Mouse (Mus musculus) brain, adult 2 months (tissue): ENCODE results near the gene Lrpprc.
A peak's percentile ranks its signal among the peaks of the same experiment; 100 is the strongest.
"Not testable (repeated sequence)": the region's sequence is repeated elsewhere in the genome, so short reads cannot be mapped to it uniquely, and the experiment has no call there.

Source experiments
- DNase-seq: peaks from one replicate; pipeline ENCODE4 v3.0.0; 2011; ENCODE audit warnings: low read depth, low spot score

The Lrpprc gene

DNA sequence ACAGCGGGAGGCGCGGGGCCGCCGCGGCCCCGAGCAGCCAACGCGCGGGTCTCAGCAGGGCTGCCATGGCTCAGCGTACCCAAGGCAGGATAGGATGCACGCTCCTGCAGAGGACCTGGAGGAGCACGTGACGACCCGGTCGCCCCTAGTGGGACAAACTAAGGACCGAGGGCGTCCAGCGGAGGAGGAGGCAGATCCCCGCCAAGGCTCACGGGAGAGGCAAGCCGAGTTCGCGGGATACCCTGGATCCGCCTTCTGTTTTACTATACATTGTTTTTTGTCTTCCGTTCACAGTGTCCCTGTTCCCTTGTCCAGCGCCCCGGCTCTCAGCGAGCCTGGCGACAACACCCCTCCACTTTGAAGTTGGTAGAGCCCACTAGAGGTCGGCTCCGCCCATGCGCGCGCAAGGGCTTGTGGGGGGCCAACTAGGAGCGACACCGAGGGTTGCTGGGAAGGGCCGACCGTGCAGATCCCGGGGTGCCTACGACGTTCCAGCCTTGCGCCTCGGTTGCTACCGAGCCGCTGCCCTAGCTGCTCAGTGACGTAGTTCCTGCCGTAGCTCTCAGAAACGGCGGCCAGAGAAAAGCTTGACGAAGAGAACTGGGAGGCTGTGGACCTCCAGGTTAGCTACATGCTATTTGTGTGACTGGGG lies at the start of gene Lrpprc:
TSS of gene Lrpprc (minus strand) at position 343 of the 652 bp plus-strand sequence.
- peak; percentile 99 for DNase-seq

DNA sequence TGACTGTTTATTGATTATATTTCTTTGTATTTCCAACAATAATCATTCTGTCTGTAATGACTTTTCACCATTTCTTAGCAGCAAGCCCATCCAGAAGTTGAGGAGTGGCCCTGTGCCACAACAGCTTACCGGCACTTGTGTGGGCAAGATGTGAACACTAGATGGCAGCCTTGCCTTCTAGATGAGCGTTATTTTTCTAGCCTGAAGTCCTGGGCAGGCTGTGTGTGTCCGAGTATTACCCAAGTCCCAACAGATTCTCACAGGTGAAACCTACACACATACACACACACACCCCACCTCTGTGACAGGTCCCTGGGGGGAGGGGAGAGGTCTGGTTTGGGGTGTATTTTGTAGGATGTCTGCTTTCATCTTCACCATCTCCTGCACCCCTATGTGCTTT lies 47.2 kb upstream of the Lrpprc start:
- peak; percentile 92 for DNase-seq

DNA sequence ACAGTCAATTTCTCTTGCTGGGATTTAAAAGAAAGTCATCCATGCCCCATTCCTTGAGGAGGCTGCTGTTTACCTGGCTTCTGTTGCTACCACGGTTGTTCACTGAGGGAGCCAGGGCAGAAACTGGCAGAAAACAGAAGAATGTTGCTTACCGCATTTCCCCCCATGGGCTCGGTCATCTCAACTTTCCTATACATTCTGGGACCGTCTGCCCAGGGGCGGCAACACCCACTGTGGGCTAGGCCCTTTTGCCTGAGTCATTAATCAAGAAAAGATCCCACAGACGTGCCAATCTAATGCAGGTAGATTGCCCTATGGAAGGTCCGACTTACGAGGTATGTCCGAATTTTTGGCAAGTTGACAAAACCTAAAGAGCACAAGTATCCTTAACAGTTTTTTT lies 44.7 kb upstream of the Lrpprc start:
- no peak for DNase-seq

DNA sequence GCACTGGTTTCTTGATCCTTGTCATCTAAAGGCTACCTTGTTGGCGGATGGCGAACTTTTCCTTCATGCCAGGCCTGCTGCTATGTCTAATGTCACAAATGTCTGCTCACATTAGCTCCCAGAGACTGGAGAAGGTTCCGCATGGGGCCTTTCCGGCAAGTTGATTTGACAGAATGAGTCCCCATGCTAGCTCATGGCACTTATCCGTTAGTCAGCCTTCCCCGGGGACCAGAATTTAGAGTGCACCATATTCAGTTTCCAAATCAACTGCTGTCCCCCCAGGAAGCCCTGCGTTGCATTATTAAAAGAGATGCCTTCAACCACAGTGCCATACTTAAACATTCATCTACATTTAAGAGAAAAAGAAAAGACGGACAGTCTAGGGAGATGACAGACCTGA lies 41.8 kb upstream of the Lrpprc start:
- DNase-seq, result no peak

DNA sequence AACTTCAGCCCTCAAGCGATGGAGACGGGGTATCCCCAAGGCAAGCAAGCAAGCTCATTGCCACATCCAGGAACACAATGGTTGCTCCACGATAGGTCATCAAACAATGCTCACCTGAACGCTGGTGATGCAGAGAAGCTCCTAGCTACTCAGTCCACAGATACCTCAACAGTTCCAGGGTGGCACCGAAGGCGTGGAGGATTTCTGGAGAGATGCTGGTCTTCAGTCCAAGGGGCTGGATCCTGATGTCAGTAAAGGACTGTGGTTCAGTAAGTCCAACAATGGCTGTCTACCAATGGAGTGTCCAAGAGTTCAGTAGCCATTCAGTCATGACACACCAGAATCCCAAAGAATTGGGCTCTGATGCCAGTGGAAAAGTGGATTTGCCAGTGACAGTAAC lies 37.7 kb upstream of the Lrpprc start:
- DNase-seq, result no peak

DNA sequence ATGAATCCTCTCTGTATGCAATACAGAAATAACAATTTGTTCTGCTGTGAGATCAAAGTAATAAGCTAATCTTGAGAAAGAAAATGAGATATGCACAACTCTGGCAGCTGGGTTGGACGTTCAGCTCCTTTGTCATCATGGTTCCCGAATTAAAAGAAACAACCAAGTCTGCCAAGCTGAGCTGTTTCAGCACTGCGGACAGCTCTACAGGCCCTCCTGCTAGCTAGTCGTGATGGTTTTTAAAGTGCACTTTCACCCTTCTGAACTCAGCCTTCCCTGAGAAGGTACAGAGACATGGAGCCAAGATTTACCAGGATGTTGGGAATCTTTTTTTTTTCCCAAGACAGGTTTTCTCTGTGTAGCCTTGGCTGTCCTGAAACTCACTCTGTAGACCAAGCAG lies 30.0 kb upstream of the Lrpprc start:
- no peak for DNase-seq

DNA sequence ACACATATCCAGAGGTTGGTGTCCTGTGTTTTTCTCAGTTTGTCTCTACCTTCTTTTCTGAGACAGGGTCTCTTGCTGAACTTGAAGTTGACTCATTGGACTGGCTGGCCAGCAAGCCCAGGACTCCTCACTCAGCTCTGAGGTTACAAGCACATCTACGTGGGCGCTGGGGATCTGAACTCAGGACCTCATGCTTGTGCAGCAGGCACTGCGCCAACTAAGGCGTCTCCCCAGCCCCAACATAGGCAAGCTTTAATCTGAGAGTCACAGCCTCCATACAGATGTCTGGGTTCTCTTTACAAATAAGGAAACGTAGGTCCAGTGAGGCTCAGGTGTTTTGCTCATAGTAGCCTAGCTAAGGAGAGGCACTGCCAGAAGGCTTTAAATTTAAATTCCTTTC lies 27.8 kb upstream of the Lrpprc start:
- DNase-seq, result no peak

DNA sequence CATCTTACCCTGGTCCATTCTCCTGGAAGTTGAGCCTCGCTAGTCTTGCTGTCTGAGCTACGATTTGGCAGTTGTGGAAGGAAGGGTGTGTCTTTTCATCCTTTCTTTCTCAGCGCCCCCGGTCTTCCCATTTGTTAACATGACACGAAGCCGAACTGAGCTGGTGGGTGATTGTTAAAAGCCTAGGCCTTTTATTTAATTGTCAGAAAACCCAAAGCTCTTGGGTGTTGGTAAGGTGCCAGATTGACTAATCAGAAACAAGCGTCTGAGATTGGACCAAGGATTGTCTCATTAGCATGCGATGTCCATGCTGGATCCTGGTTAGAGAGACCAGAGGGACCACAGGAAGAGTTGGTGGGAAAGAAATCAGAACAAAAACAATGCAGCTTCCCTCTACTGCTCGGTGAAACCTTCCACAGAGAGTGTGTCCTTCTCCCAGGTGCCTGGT lies 25.4 kb upstream of the Lrpprc start:
- peak; percentile 12 for DNase-seq

DNA sequence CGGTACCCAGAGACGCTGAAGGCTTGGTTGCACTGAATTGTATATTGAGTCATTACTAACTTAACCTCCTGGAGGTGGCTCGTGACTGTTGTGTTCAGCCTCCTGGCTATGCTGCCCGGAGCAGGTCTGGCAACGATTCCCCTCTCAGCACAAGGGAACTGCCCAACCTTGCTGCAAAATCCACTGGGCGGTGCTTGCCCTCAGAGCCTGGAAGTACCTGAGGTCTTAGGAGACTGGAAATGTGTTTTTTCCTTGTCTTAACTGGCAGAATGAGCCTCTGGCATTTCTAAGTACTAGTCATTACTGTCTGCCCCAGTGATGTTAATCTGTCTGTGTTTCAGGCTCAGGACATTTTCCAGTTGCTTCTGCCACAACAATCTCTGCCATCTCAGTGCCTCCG lies 24.3 kb upstream of the Lrpprc start:
- DNase-seq, result peak; percentile 28

DNA sequence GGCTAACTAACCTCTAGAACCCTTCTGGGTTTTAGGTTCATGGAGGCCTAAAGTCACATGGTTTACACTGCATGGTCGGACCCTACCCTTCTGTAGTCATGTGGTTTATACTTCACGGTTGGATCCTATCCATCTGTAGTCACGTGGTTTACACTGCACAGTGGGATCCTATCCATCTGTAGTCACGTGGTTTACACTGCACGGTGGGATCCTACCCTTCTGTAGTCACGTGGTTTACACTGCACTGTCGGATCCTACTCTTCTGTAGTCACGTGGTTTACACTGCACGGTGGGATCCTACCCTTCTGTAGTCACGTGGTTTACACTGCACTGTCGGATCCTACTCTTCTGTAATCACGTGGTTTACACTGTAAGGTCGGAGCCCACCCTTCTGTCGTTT lies 23.6 kb upstream of the Lrpprc start:
- DNase-seq, result not testable (repeated sequence)

DNA sequence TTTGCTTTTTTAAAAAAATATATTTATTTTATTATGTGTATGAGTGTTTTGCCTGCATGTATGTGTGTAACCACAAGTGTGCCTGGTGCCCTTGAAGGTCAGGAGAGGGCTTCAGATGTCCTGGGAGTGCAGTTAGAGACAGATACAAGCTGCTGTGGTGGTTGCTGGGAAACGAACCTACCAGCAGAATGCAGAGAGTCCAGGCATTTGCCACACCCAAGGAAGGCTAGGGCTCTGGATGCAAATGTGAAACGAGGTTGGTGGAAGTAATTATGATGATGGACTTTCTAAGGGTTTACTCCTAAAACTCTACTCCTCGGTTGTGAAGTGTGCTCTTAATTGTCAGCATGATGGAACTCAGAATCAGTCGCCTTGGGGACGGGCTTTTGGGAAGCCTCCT lies 1.4 kb upstream of the Lrpprc start:
- DNase-seq, result no peak

DNA sequence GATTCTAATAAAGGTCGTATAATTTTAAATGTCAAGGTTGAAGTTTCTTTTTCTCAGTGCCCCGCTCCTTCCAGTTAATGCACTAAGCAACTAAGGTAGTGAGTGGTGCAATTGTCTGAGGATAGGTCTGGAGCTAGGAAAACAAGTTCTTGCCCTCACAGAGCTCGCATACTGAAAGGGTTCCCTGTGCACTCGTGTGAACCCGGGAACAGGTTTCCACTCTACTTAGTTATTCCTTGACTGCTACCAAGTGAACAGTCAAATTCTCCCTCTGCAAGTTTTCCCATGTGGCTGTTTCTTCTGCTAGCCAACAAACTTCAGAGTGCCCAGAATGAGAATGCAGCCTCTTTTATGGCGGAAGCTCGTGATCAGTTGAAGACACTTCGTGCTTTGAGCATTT lies 567 bp upstream of the Lrpprc start:
- peak; percentile 15 for DNase-seq

DNA sequence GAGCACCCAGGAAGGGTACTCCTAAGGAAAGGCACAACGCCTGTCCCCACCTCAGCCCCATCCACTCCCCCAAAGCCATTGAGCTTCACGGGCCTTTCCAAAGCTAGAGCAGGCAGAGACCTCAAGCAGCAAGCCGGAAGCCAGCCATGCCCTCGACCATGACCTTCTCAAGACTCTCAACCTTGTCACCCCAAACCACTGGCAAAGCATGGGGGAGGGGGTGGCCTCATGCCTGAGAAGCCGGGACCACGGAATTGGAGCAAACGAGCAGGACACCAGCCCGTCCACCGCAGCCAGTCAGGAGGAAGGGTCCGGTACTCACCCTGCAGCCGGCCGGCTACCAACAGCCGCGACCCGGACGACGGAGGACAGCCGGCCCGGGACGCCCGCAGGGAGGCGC lies 546 bp downstream of the Lrpprc start:
- DNase-seq, result no peak

DNA sequence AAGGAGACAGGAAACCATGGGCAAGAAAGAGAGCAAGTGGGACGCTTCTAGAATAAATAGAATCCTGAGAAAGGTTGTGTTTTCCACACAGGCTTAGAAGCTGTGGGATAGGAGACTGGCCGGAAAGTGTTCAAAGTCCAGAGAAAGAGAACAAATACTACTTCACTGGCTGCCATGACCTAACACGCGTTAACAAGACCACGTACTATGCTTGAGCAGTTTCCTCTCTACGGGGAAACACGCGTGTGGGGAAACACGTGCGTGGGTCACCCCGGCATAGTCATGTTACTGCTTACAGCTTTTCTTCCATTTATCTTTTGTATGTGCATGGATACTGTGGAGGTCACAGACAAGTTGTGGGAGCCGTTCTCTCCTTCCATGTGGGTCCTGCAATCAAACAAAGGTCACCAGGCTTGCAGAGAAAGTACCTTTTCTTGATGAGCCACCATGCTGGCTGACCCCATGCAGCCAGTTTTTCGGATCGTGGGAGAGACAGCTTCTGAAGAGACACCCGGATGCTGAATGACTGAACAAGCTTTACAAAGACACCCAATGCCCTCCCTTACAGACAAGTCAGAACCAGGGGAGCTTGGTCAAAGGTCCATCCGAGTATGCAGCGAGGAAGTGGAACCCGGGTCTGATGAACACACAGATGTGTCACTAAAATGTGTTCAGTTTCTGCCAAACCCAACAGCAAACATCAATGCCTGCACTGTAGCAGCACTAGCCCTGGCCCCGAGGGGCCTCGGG lies 2.0 kb downstream of the Lrpprc start:
- no peak for DNase-seq

DNA sequence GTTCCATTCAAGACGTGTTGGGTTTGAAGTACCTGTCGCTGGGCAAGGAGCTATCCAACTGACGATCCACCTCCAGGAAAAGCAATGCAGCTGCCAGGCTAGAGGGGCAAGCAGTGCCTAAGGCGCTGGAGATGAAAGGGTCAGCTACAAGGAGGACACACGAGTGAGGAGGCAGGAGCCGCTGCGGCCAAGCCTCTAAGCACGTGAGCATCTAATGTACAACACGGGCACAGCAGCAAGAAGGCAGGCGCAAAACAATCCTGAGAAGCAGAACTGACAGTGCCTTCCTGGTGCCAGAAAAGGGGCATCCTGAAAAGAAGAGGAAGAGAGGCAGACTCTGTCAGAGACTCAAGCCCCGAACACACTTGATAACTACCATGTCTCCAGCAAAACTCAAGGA lies 3.1 kb downstream of the Lrpprc start:
- DNase-seq, result no peak

DNA sequence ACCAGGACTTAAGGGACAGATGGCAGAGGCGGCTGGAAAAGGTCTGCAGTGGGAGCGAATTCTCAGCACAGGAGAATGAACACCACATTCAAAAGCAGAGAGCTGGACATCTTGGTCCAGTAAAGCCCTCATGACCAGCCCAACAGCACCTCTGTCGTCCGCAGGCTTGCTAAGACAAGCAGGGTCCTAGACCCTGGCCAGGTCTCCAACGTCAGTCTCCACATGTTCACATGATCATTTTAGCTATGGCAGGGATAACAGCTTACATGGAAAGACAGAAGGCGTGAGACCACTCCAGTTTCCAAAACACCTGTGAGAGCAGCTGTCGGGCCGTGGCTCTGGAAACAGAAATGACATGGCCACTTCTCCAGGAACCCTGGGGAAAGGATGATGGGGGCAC lies 3.7 kb downstream of the Lrpprc start:
- no peak for DNase-seq

DNA sequence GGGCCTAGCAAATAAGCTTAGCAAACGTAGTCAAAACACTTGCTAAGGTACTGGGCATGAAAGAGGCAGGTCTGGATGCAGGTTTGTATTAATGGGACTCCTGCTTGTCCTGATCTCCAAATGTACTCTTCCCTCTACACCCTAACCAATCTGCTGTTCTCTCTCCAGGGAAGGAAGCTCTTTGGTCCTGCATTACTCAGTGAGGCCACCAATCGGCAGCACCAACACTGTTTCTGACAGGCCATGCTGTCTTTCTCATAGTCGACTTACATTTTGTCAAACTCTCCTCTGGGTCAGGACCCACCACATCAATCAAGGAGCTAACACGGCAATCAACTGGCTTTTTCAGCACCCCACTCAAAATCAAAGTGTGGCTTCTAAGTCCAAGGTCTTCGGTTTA lies 5.4 kb downstream of the Lrpprc start:
- DNase-seq, result no peak

DNA sequence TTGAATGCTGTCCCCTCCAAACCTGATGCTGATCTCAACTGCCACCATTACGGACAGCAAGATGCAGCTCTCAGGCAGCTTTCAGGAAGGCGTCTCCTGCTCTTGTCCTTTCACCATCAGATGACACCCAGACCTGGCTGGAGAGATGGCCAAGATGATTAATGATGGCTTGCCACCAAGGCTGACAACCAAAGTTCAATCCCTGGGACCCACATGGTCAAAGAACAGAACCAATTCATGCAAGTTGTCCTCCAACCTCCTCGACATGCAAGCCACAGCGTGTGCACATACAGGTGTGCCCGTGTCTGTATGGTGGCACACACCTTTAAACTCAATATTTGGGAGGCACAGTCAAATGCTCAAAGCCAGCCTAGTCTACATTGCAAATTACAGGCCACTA lies 7.1 kb downstream of the Lrpprc start:
- no peak for DNase-seq

DNA sequence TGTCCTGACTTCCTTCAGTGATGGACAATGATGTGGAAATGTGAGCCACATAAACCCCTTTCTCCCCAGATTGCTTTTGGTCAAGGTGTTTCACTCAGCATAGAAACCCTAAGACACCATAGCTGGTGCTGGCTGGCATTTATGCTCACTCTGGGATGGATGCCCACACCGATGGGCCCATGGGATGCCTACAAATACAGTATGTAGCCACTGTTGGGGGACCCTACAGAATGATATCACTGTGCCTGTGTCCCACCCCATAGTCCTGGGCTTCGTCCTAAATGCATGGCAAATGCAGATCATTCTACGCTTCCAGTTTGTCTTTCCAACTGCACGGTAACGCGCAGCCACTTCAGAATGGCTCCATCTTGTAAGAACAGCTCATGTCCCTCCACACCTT lies 10.3 kb downstream of the Lrpprc start:
- DNase-seq, result no peak

DNA sequence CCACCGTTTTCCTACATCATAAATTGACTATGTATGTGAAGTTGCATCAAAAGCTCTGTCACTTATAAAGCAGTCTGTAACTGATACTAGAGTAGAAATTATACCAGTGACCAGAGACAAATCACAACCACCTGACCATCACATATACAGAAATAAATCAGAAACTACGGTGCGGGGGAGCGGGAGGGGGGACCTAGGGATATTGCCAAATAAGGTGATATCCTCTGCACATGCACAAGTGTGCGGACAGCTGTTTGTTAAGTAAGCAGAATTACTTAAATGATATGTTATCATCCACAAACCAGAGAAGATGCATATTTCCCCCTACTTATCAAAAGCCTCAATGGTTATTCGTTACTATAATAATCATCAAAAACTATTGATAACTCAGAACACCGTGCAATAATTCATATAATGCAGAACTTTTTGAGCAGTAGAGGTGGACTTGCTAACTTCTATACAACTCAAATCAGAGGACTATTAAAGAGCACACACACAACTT lies 12.1 kb downstream of the Lrpprc start:
- DNase-seq, result no peak

DNA sequence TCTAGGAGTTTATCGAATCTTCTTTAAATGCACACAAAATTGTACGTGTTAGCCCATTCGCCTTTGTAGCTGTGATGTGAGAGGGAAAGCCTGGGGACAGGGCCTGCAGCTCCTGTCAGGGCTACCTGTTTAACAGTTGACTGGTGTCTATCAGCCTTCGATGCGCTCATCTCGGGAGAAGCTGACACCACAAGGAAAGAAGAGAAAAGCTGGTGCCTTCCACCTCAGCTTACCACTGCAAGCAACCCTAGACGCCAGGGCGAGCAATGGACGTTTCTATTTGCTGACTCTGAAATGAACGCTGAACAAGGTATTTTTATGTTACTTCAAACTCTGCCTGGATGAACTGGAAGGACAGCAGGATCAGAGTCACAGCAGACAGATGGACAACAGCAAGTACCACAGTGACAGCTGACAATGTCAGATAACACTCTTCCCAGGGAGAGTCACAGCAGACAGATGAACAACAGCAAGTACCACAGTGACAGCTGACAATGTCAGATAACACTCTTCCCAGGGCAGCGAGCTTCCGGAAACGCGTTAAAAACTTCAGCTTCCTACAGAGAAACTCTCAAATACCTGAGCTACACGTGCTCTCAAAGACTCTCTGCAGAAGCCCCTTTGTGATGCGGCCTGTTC lies 14.1 kb downstream of the Lrpprc start:
- no peak for DNase-seq

DNA sequence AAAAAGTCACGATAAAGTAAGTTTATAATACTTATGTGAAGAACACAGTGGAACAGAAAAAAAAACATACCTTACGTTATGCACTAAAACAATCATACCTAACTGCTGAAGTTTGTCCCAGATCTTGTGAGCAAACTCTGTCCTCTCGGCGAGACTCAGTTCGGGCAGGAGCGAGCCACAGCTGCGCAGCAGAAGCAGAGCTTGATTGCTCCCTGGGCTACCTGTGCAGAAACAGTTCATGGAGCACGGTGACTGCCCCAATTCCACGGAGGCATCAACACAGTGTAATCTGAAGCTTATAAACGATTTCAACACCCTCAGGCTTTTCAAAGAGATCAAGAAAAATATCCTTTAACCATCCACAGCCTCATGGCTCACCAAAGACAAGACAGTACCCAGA lies 15.3 kb downstream of the Lrpprc start:
- DNase-seq, result no peak

DNA sequence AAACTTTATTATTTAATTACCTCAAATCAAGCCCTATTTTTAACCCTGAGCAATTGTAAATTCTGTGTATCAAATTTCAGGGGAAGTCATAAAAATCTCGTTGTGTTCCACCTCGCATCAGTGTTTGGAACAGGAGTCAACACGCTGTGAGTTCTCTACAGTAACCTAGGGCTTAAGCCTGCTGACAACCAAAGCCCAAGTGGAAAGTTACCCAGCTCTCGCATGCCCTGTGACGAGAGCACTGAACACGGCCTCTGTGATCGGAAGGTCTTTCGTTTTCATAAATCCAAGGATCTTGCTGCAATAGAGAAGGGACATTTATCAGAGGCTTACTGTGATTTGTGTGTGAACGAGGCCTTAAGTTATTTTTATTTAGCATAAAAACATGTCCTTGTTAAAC lies 18.7 kb downstream of the Lrpprc start:
- no peak for DNase-seq
